ENCODE assay signal across 10 mouse cellular contexts in the genomic region with DNA sequence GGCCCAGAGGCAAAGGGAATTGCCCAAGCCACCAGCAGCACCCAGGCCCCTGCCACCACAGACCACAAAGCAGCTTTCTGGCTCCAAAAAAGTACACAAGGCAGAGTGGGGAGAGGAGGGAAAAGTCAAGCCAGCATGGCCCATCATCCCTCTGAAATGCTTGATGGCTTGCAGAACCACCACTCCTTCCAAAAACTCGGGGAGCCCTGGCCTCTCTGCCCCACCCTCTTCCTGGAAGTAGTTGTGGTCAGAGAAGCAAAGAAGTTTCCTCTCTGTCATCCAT. TPM values are rescaled to one million over a fixed set of nuclear protein-coding genes. Genes with fewer than 3 reads are reported as not detected.
DNase-seq lines count a peak whose midpoint lies in the region; ATAC-seq and TF ChIP-seq lines count a peak whose summit lies in the region.
"Had no signal": no experiment of that assay in that cellular context is flagged by ENCODE, and none has a peak within 500 bp of the region (broad histone marks: within the 10 kb centered on the region; RNA-seq: fewer than 3 reads in every experiment).

No protein-coding gene starts in this region.

- H3K27ac ChIP-seq in lung, embryonic 14.5 days (ENCODE audit: low read depth), result no peak overlapping the region
- no peak overlapping the region for H3K27ac ChIP-seq in hindbrain, embryonic 14.5 days
- no peak overlapping the region for H3K27ac ChIP-seq in neural tube, embryonic 15.5 days (replicated peaks)
- H3K27ac ChIP-seq in forebrain, embryonic 16.5 days (ENCODE audit: low read length), result no peak overlapping the region

- H3K9me3 ChIP-seq in lung, embryonic 14.5 days (ENCODE audit: low read depth, low read length), result no peaks in the 10 kb centered on the region
- no peaks in the 10 kb centered on the region for H3K9me3 ChIP-seq in hindbrain, embryonic 14.5 days (ENCODE audit: control insufficient read depth, low read length)
- H3K9me3 ChIP-seq in neural tube, embryonic 15.5 days (replicated peaks), result no peaks in the 10 kb centered on the region
- H3K9me3 ChIP-seq in forebrain, embryonic 16.5 days (ENCODE audit: control insufficient read depth, low read length), result no peaks in the 10 kb centered on the region

- H3K4me2 ChIP-seq in lung, embryonic 14.5 days, result peak overlapping the region; percentile 98
- peak overlapping the region; percentile 97 for H3K4me2 ChIP-seq in hindbrain, embryonic 14.5 days (replicated peaks)
- peak overlapping the region; percentile 90 for H3K4me2 ChIP-seq in neural tube, embryonic 15.5 days
- no peak overlapping the region for H3K4me2 ChIP-seq in forebrain, embryonic 16.5 days (ENCODE audit: low read length)

- H3K27me3 ChIP-seq in lung, embryonic 14.5 days (ENCODE audit: insufficient read depth, low read length), result no peaks in the 10 kb centered on the region
- peaks cover 22% of the 10 kb centered on the region for H3K27me3 ChIP-seq in hindbrain, embryonic 14.5 days (ENCODE audit: control insufficient read depth, insufficient read depth, low read length)
- H3K27me3 ChIP-seq in neural tube, embryonic 15.5 days (replicated peaks), result peaks cover 8% of the 10 kb centered on the region; the same call in 1 of the 2 replicates
- peaks cover 14% of the 10 kb centered on the region for H3K27me3 ChIP-seq in forebrain, embryonic 16.5 days (replicated peaks; ENCODE audit: control insufficient read depth, insufficient read depth, low read length)

- ATAC-seq in CD4-positive, CD25-positive, alpha-beta regulatory T cell, adult 4 months, result no peak
- no peak for ATAC-seq in lung, embryonic 14.5 days (ENCODE audit: insufficient read depth)
- ATAC-seq in hindbrain, embryonic 14.5 days (ENCODE audit: low FRiP score), result no peak
- no peak for ATAC-seq in neural tube, embryonic 15.5 days (ENCODE audit: low FRiP score)
- ATAC-seq in forebrain, embryonic 16.5 days, result no peak

- H3K36me3 ChIP-seq in lung, embryonic 14.5 days (ENCODE audit: insufficient read depth), result no peaks in the 10 kb centered on the region
- H3K36me3 ChIP-seq in hindbrain, embryonic 14.5 days (replicated peaks; ENCODE audit: control insufficient read depth, insufficient read depth), result no peaks in the 10 kb centered on the region
- no peaks in the 10 kb centered on the region for H3K36me3 ChIP-seq in neural tube, embryonic 15.5 days
- H3K36me3 ChIP-seq in forebrain, embryonic 16.5 days (ENCODE audit: control insufficient read depth, insufficient read depth), result no peaks in the 10 kb centered on the region

- DNase-seq in CD4-positive, CD25-positive, alpha-beta regulatory T cell, adult 2 months (ENCODE audit: low read depth, low spot score), result peak; percentile 56
- DNase-seq in lung, embryonic 14.5 days, result no peak
- DNase-seq in lung, adult 18-20 months, result no peak
- no peak for DNase-seq in hindbrain, embryonic 14.5 days (ENCODE audit: low spot score)
- DNase-seq in frontal cortex, postnatal 14 days (ENCODE audit: low spot score in 2 of 2), result no peak
- DNase-seq: adrenal gland, adult 8-10 months; B cell, adult 2 months had no signal

- peak overlapping the region; percentile 32; the same call in 1 of the 2 replicates for H3K9ac ChIP-seq in lung, embryonic 14.5 days
- no peak overlapping the region for H3K9ac ChIP-seq in hindbrain, embryonic 14.5 days
- H3K9ac ChIP-seq in neural tube, embryonic 15.5 days (replicated peaks), result no peak overlapping the region
- no peak overlapping the region for H3K9ac ChIP-seq in forebrain, embryonic 16.5 days (replicated peaks; ENCODE audit: low read depth, low read length)

- TF ChIP-seq CTCF in lung, embryonic 14.5 days (IDR thresholded peaks at IDR 0.05; ENCODE audit: low read depth), result no peak

- peak overlapping the region; percentile 70 for H3K4me3 ChIP-seq in lung, embryonic 14.5 days (ENCODE audit: low read depth, low read length)
- H3K4me3 ChIP-seq in hindbrain, embryonic 14.5 days (replicated peaks; ENCODE audit: low read length), result no peak overlapping the region
- peak overlapping the region; percentile 72 for H3K4me3 ChIP-seq in neural tube, embryonic 15.5 days (replicated peaks)
- no peak overlapping the region for H3K4me3 ChIP-seq in forebrain, embryonic 16.5 days (replicated peaks; ENCODE audit: low read length)

- WGBS in lung, embryonic 14.5 days, result 18% methylated on average over 1 of the region's 1 CpGs
- WGBS in hindbrain, embryonic 14.5 days, result 57% methylated on average over 1 of the region's 1 CpGs
- WGBS in neural tube, embryonic 15.5 days, result 30% methylated on average over 1 of the region's 1 CpGs
- WGBS in forebrain, embryonic 16.5 days, result 48% methylated on average over 1 of the region's 1 CpGs

- H3K4me1 ChIP-seq in lung, embryonic 14.5 days (ENCODE audit: insufficient read depth), result peaks cover 23% of the 10 kb centered on the region
- H3K4me1 ChIP-seq in hindbrain, embryonic 14.5 days (replicated peaks; ENCODE audit: control insufficient read depth, insufficient read depth, low read length), result peaks cover 28% of the 10 kb centered on the region
- H3K4me1 ChIP-seq in neural tube, embryonic 15.5 days, result peaks cover 40% of the 10 kb centered on the region
- H3K4me1 ChIP-seq in forebrain, embryonic 16.5 days (replicated peaks; ENCODE audit: control insufficient read depth, insufficient read depth, low read length), result peaks cover 15% of the 10 kb centered on the region

RNA-seq across cellular contexts. Expression of a gene that starts 2.2 kb away (rescaled TPM):
- 1 to 10 TPM; 2.5 to 3.9 TPM for polyA plus RNA-seq in CD4-positive, CD25-positive, alpha-beta regulatory T cell, adult 4 months (2017; shearing (Covaris generic))
- polyA plus RNA-seq in lung, embryonic 14.5 days (2014; fragmentation: Nextera tagmentation; extraction: Ambion mirVana), result 9.1 and 9.3 TPM in 2 replicates
- polyA plus RNA-seq in hindbrain, embryonic 14.5 days (2014; fragmentation: Nextera tagmentation; extraction: Ambion mirVana), result 3.7 and 4.6 TPM in 2 replicates
- 5.7 and 11.9 TPM in 2 replicates for polyA plus RNA-seq in neural tube, embryonic 15.5 days (2015; fragmentation: Nextera tagmentation; extraction: Ambion mirVana)
- polyA plus RNA-seq in forebrain, embryonic 16.5 days (2015; fragmentation: Nextera tagmentation; extraction: Ambion mirVana), result 1.7 and 2.2 TPM in 2 replicates

RNA-seq across cellular contexts. Expression of a gene that starts 5.4 kb away (rescaled TPM):
- 1 to 10 TPM; 2.4 to 3.7 TPM for polyA plus RNA-seq in CD4-positive, CD25-positive, alpha-beta regulatory T cell, adult 4 months (2017; shearing (Covaris generic))
- not detected in 2 replicates for polyA plus RNA-seq in lung, embryonic 14.5 days (2014; fragmentation: Nextera tagmentation; extraction: Ambion mirVana)
- not detected in 2 replicates for polyA plus RNA-seq in hindbrain, embryonic 14.5 days (2014; fragmentation: Nextera tagmentation; extraction: Ambion mirVana)
- not detected in 2 replicates for polyA plus RNA-seq in neural tube, embryonic 15.5 days (2015; fragmentation: Nextera tagmentation; extraction: Ambion mirVana)
- not detected in 2 replicates for polyA plus RNA-seq in forebrain, embryonic 16.5 days (2015; fragmentation: Nextera tagmentation; extraction: Ambion mirVana)

RNA-seq across cellular contexts. Expression of a gene that starts 7.6 kb away (rescaled TPM):
- not detected for polyA plus RNA-seq in CD4-positive, CD25-positive, alpha-beta regulatory T cell, adult 4 months (2017; shearing (Covaris generic))
- not detected in 2 replicates for polyA plus RNA-seq in lung, embryonic 14.5 days (2014; fragmentation: Nextera tagmentation; extraction: Ambion mirVana)
- polyA plus RNA-seq in hindbrain, embryonic 14.5 days (2014; fragmentation: Nextera tagmentation; extraction: Ambion mirVana), result not detected in 2 replicates
- not detected in 2 replicates for polyA plus RNA-seq in neural tube, embryonic 15.5 days (2015; fragmentation: Nextera tagmentation; extraction: Ambion mirVana)
- not detected in 2 replicates for polyA plus RNA-seq in forebrain, embryonic 16.5 days (2015; fragmentation: Nextera tagmentation; extraction: Ambion mirVana)

RNA-seq across cellular contexts. Expression of a gene that starts 12.8 kb away (rescaled TPM):
- polyA plus RNA-seq in CD4-positive, CD25-positive, alpha-beta regulatory T cell, adult 4 months (2017; shearing (Covaris generic)), result not detected
- not detected in 2 replicates for polyA plus RNA-seq in lung, embryonic 14.5 days (2014; fragmentation: Nextera tagmentation; extraction: Ambion mirVana)
- polyA plus RNA-seq in hindbrain, embryonic 14.5 days (2014; fragmentation: Nextera tagmentation; extraction: Ambion mirVana), result not detected in 2 replicates
- not detected in 2 replicates for polyA plus RNA-seq in neural tube, embryonic 15.5 days (2015; fragmentation: Nextera tagmentation; extraction: Ambion mirVana)
- polyA plus RNA-seq in forebrain, embryonic 16.5 days (2015; fragmentation: Nextera tagmentation; extraction: Ambion mirVana), result not detected in 2 replicates

RNA-seq across cellular contexts. Expression of a gene that starts 22.5 kb away (rescaled TPM):
- under 1 TPM in 1 of 2 experiments, not detected in 1; 0.75 TPM for polyA plus RNA-seq in CD4-positive, CD25-positive, alpha-beta regulatory T cell, adult 4 months (2017; shearing (Covaris generic))
- not detected in 2 replicates for polyA plus RNA-seq in lung, embryonic 14.5 days (2014; fragmentation: Nextera tagmentation; extraction: Ambion mirVana)
- polyA plus RNA-seq in hindbrain, embryonic 14.5 days (2014; fragmentation: Nextera tagmentation; extraction: Ambion mirVana), result 0.96 TPM in 1 of 2 replicates, not detected in the other
- polyA plus RNA-seq in neural tube, embryonic 15.5 days (2015; fragmentation: Nextera tagmentation; extraction: Ambion mirVana), result 0.50 and 0.89 TPM in 2 replicates
- not detected in 2 replicates for polyA plus RNA-seq in forebrain, embryonic 16.5 days (2015; fragmentation: Nextera tagmentation; extraction: Ambion mirVana)

Comparison
In these comparisons a context has a peak if more than half of its experiments do, and no peak if none do; other contexts are left out.
1. H3K4me3 ChIP-seq: peak in lung, embryonic 14.5 days (single experiment) and neural tube, embryonic 15.5 days (single experiment); none in hindbrain, embryonic 14.5 days (single experiment) and forebrain, embryonic 16.5 days (single experiment).